Mouse (Mus musculus) liver, embryonic 14.5 days (tissue): ENCODE results near the gene Clcn1.

Experiments used
- CTCF ChIP-seq: IDR thresholded peaks from 2 replicates; pipeline ENCODE4 v1.5.1; 2016; ENCODE audit warnings: antibody characterized with exemption, low read depth, control low read depth
- EP300 ChIP-seq: IDR thresholded peaks from 2 replicates; pipeline ENCODE4 v1.6.1; 2016; ENCODE audit warnings: antibody characterized with exemption, low read depth

DNA sequence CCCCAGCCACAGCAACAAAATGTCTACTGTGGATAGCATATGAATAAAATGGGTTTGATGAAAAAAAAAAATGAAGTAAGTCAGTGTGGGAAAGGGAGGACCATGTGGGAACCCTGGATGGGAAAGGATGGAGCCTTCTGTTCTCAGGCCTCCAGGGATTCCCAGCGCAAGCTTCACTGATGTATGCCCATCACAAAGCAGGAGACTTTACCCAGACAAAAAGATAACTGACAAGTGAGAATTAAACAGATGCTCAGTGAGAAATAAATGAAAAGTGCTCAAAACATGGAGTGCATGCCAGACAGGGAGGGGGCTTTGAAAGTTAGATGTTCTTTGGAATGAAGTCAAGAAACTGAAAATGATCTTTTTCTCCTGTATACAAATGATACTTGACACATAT is 38.5 kb upstream of the Clcn1 start:
- no peak for TF ChIP-seq EP300
- TF ChIP-seq CTCF = no peak
